Mouse (Mus musculus) cortical plate, adult 2 months (tissue): ENCODE measurements around the gene Atp5j2.

ENCODE experiments used
- CTCF ChIP-seq: fragments of 200-500 bp; IDR thresholded peaks from 2 replicates; pipeline ENCODE4 v1.5.1; 2011; ENCODE audit warnings: mild to moderate bottlenecking, control low read depth, low read length; ENCODE audit not compliant: insufficient read depth; ENCODE audit errors: extremely low read depth
- POLR2A ChIP-seq: fragments of 200-500 bp; IDR thresholded peaks from 2 replicates; pipeline ENCODE4 v1.6.1; 2011; ENCODE audit warnings: mild to moderate bottlenecking, low read length, control low read depth; ENCODE audit not compliant: insufficient read depth; ENCODE audit errors: extremely low read depth

GRCm38 (mm10) chr5:145191962-145192361 is at the start of gene Atp5j2:
- TF ChIP-seq CTCF = no peak
- no peak for TF ChIP-seq POLR2A
